Mouse (Mus musculus) adrenal gland, postnatal 36 days (tissue): ENCODE results near the gene Pax4. TPM values are rescaled to one million over a fixed set of nuclear protein-coding genes. Genes with fewer than 3 reads are reported as not detected.
A peak's percentile ranks its signal among the peaks of the same experiment; 100 is the strongest.

ENCODE experiments used
- DNase-seq, 2 experiments: peaks; one replicate each; pipeline ENCODE4 v3.0.0; 2021; ENCODE audit warnings: mixed read lengths in 1 of 2
- long read RNA-seq, 2 experiments: library from polyadenylated mRNA; stranded (forward); transcript quantifications; one replicate each; pipeline ENCODE4 v2.0.0; 2021; ENCODE audit warnings: borderline sequencing depth in 2 of 2
- total RNA-seq, 2 experiments: library from RNA; stranded (reverse); gene quantifications; 2 replicates each; pipeline ENCODE4 v1.2.3; 2021

Pax4 gene
- not detected for total RNA-seq
- long read RNA-seq, experiment 1 = 0 reads
- long read RNA-seq, experiment 2 = 0 reads

- no peak for DNase-seq
These were observed at the start of gene Pax4 for GRCm38 (mm10) chr6:28449253-28449652. Gene Pax4 (minus strand): TSS chr6:28449353.

- DNase-seq = peak in 1 of 2 experiments; percentile 46
These were observed 48.7 kb upstream of the Pax4 start for GRCm38 (mm10) chr6:28497837-28498236.

DNA sequence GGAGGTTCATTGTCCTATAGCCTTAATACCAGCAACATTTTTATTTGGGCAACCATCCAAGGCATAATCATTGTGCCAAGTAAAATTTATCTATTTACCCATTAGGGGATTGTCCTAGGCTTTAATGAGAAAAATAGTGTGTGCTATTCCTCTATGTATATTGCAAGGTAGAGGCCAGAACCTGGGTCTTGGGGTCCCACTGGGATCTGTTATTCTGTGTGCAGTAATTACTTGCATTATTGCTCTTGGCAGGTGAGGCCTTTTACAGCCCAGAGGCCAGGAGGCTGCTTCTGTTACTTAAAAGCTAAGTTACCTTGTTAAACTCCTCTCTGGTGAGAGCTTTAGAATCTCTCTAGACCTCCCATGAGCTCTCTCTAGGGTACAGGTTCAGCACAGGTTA is 42.0 kb upstream of the Pax4 start:
- DNase-seq = no peak

GRCm38 (mm10) chr6:28490612-28491011 is 41.5 kb upstream of the Pax4 start:
- no peak for DNase-seq

GRCm38 (mm10) chr6:28488204-28488851 is 39.2 kb upstream of the Pax4 start:
- no peak for DNase-seq

- no peak for DNase-seq
These were observed 37.8 kb upstream of the Pax4 start for GRCm38 (mm10) chr6:28486905-28487304.

- DNase-seq = no peak
These were observed 37.3 kb upstream of the Pax4 start for GRCm38 (mm10) chr6:28486471-28486870.

DNA sequence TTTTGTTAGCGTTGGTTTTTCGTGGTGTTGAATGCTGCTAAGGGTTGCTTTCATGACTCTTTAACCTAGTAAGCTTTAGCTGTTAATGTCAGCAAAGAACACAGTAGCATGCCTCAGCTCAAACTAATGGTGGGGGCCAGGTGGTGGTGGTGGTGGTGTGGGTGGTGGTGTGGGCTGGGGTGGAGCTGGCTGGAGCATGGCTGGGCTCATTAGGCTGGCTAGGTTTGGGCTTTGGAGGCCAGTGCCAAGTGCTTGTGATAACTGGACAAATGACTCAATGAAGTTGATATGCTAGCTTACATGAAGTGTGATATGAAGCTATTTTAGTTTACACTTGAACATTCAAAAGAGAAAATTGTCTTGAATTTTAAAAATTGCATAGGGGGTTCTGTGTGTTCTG is 36.9 kb upstream of the Pax4 start:
- DNase-seq = no peak

DNA sequence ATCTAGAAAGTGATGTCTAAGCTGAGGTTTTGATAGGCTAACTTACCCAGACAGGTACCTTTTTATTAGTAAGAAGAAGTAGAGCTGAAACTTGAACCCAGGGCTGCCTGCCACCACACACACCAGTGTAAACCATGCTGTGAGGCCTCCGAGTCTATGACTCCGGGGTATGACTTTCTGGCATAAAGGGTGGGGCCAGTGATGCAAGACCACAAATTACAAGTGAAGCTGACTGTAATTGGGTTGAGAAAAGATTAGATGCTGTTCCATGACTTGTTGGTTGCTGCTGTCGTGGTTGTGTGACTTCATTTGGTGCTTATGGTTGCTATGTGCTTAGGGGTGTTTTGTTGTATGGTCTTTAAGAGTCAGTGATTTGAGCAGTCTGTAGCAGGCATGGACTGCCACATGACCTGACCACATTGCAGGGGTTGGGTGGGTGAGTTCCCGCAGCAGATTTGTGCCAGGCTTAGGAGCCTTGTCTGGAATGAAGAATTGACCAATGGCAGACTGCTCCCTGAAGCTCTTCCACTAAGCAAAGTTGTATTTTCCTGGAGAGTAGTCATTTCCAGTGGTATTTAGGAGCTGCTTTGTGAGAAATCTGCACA is 33.7 kb upstream of the Pax4 start:
- DNase-seq = no peak

- DNase-seq = no peak
These were observed 31.8 kb upstream of the Pax4 start for GRCm38 (mm10) chr6:28480752-28481492.

GRCm38 (mm10) chr6:28479865-28480751 is 31.0 kb upstream of the Pax4 start:
- peak; percentile 99 for DNase-seq

- DNase-seq = no peak
These were observed 25.7 kb upstream of the Pax4 start, which contains the start of gene Snd1 for GRCm38 (mm10) chr6:28474839-28475238. Gene Snd1 (plus strand): TSS chr6:28475139.

- no peak for DNase-seq
These were observed 25.1 kb upstream of the Pax4 start for GRCm38 (mm10) chr6:28474211-28474610.

DNA sequence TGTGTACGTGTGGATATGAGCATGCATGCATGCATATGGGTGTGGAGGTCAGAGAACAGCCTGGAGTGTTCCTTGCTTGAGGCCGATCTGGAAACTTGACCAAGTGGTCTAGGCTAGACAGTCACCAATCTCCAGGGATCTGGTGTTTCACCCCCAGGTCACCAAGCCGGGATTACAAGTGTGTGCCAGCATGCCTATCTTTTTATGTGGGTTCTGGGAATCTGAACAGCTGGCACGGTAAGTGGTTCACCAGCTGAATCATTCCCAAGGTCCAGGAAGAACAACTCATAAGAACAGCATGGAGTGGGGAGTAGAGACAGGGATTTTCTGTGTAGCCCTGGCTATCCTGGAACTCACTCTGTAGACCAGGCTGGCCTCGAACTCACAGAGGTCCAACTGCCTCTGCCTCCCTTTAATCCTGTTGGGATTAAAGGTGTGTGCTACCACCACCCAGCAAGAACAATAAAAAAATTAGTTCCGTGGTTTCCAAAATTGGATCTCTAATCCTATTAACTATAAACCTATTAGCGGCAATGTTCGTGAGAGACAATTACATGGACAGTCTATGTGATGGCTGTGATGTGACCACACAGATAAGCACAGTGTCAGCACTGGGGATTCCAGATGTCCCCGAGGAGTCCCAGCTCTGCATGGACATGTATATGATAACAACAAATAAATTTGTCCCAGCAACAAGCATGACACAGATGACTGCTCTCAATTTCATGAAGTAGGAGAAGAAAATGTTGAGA is 22.3 kb upstream of the Pax4 start:
- no peak for DNase-seq

DNA sequence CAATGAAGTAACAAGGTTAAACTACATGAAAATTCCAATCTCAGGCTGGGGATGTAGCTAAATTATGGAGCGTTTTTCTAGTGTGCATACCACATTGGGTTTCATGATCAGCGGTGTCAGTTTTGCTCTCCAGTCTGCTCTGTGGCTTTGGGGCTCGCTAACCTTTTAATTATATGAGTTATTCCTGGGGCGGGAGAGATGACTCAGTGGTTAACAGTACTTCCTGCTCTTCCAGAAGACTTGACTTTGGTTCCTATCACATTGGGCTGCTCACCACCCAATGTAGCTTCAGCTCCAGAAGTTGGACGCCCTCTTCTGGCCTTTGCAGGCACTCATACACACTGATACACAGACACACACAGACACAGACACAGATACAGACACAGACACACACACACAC is 21.5 kb upstream of the Pax4 start:
- no peak for DNase-seq

DNA sequence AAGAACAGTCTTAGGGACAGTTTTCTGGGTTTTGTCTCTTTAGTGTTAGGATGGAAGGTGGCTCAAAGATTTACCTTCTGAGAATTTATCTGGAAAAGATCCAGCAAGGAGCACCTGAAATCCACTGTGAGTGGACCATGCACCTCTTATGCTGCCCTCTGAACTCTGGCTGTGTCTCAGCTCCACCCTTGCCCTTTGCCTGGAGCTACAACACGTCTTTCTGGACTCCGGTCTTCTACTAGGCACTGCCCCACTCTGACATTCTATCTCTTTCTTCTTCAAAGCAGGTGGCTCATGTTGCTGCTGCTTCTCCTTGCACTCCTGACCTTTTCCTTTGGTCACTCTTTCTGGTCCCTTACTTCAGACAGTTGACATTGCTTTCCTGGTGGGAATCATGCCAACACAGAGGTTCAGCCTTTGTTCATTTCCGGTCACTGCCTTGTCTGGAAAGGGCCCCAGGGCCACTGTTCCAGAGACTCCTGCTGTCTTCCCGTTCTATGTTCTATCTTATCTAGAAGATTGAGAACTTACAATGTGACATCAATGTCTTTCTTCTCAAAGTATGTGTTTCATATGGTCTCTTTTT is 21.0 kb upstream of the Pax4 start:
- no peak for DNase-seq

DNA sequence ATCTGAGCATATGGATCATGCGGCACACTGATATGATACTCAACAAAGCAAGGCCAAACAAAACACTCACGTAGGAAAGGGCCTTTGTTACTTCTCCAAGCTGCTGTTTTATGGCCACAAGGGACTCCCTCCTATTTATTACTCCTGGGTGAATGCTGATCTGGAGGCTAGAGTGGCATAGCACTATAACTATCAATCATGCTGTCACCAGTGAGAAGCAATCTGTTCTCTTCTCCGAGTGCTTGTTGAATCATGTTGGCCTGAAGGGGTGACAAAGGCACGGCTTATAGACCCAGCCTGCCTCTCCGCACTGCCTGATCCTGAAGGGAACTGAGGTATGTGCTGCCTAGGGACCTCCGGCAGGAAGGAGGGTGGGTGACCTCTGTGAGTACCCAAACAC is 15.5 kb upstream of the Pax4 start:
- no peak for DNase-seq

- DNase-seq = peak; percentile 81 to 88
These were observed 11.4 kb upstream of the Pax4 start for GRCm38 (mm10) chr6:28460534-28460933.

DNA sequence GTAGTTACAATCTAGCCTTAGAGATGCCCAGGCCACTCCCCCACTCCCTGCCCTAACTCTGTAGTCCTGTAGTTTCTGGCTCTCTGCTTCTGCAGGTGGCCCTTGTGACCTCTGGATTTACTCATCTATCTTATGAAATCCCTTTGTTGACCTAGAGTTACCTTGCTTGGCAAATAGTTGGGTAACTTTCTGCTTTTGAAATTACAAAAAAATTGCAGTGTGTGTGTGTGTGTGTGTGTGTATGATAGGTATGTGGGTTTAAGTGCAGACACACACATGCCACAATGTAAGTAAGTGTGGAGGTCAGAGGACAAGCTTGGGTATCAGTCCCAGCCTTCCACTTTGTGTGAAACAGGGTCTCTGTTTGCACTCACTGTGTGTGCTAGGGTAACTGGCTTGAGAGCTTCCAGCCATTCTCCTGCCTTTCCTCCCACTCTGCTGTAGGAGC is 10.1 kb upstream of the Pax4 start:
- DNase-seq = no peak

- DNase-seq = no peak
These were observed 1.8 kb upstream of the Pax4 start for GRCm38 (mm10) chr6:28450977-28451376.

- DNase-seq = no peak
These were observed 1.3 kb upstream of the Pax4 start for GRCm38 (mm10) chr6:28450481-28450880.
